Mouse (Mus musculus) stomach, embryonic 14.5 days (tissue): ENCODE measurements around the gene Copb1. TPM values are rescaled to one million over a fixed set of nuclear protein-coding genes. Genes with fewer than 3 reads are reported as not detected.

ENCODE experiments used
- ATAC-seq: fragments of 200-750 bp; cut with Nextera tagmentation; 2 replicates; pipeline ENCODE4 v1.8.0; 2017; ENCODE audit warnings: low read depth, moderate TSS enrichment; ENCODE audit not compliant: insufficient number of reproducible peaks, insufficient read depth, low FRiP score
- H3K27ac ChIP-seq: fragments of 300-500 bp; sonication (generic); 2 replicates; pipeline ENCODE4 v1.5.1; 2014; ENCODE audit warnings: mild to moderate bottlenecking, low read length, moderate library complexity, mixed read lengths
- H3K27me3 ChIP-seq: fragments of 300-500 bp; sonication (generic); 2 replicates; pipeline ENCODE4 v1.6.1; 2014; ENCODE audit warnings: low read length, control low read depth, mixed read lengths; ENCODE audit not compliant: control insufficient read depth, insufficient read depth
- H3K36me3 ChIP-seq: fragments of 300-500 bp; sonication (generic); 2 replicates; pipeline ENCODE4 v1.6.1; 2014; ENCODE audit warnings: mild to moderate bottlenecking, control low read depth, low read length, moderate library complexity, mixed read lengths; ENCODE audit not compliant: control insufficient read depth, insufficient read depth
- H3K4me1 ChIP-seq: fragments of 300-500 bp; sonication (generic); 2 replicates; pipeline ENCODE4 v1.6.1; 2014; ENCODE audit warnings: low read length, control low read depth, mixed read lengths; ENCODE audit not compliant: control insufficient read depth, insufficient read depth
- H3K4me2 ChIP-seq: fragments of 300-500 bp; sonication (generic); replicated peaks from 2 replicates; pipeline ENCODE4 v1.6.1; 2014; ENCODE audit warnings: low read depth, low read length, control low read depth
- H3K4me3 ChIP-seq: fragments of 300-500 bp; sonication (generic); 2 replicates; pipeline ENCODE4 v1.5.1; 2014; ENCODE audit warnings: low read depth, low read length, control low read depth
- H3K9ac ChIP-seq: fragments of 300-500 bp; sonication (generic); replicated peaks from 2 replicates; pipeline ENCODE4 v1.6.1; 2014; ENCODE audit warnings: low read depth, mild to moderate bottlenecking, control low read depth, low read length, moderate library complexity, mixed read lengths
- H3K9me3 ChIP-seq: fragments of 300-500 bp; sonication (generic); 2 replicates; pipeline ENCODE4 v1.6.1; 2016; ENCODE audit warnings: low read depth, low read length, control low read depth; ENCODE audit not compliant: control insufficient read depth
- WGBS: fragments of 180-500 bp; shearing (Covaris S2); extraction: QIAGEN DNeasy Blood & Tissue Kit; methylation state at CpG from one replicate; pipeline ENCODE4 v1.1.7; 2014; 5-methylcytosine and 5-hydroxymethylcytosine counted together
- polyA plus RNA-seq: library from polyadenylated mRNA; unstranded; fragments of >200 nt; fragmentation: Nextera tagmentation; extraction: Ambion mirVana; gene quantifications from 2 replicates; pipeline ENCODE4 v1.2.1, GENCODE M21; 2014

The Copb1 gene
- polyA plus RNA-seq, 1 experiment from 2014 or later = 127 TPM

DNA sequence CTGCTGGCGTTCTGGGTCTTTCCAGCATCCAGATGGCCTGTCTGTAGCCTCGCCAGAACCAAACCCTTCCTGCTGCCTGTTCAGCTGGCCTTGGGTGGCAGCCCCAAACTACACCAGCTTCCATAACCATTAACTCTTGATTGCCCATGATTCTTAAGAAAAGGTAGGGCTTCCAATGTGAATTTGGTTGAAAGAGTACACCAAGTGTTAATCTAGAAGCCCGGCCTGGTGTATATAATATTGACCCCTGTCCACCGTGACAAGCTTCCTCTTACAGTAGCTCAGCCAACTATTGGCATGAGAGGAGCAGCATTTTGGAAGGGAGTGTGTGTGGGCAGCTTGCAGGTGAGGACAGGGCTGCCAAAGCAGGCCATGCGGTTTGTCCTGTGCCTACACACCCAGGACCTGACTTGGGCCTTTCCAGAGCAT is 35.6 kb upstream of the Copb1 start:
- Histone ChIP-seq H3K27ac (no peak overlapping the region), H3K4me2 (no peak overlapping the region), H3K9ac (no peak overlapping the region), H3K4me3 (no peak overlapping the region), H3K9me3 (no peaks in the 10 kb centered on the region), H3K4me1 (0 out of 2 replicates have a peak, but pooled peaks cover 4% of the 10 kb centered on the region), H3K27me3 (no peaks in the 10 kb centered on the region), H3K36me3 (no peaks in the 10 kb centered on the region)
- 56% methylated on average over 5 of the region's 5 CpGs for WGBS
- ATAC-seq = no peak

GRCm38 (mm10) chr7:114284296-114284910 is 29.9 kb upstream of the Copb1 start:
- Histone ChIP-seq H3K4me3 (no peak overlapping the region), H3K9ac (no peak overlapping the region), H3K4me1 (no peaks in the 10 kb centered on the region), H3K9me3 (no peaks in the 10 kb centered on the region), H3K36me3 (no peaks in the 10 kb centered on the region), H3K27ac (no peak overlapping the region), H3K27me3 (no peaks in the 10 kb centered on the region), H3K4me2 (no peak overlapping the region)
- ATAC-seq = no peak
- 95% methylated on average over 14 of the region's 14 CpGs for WGBS

DNA sequence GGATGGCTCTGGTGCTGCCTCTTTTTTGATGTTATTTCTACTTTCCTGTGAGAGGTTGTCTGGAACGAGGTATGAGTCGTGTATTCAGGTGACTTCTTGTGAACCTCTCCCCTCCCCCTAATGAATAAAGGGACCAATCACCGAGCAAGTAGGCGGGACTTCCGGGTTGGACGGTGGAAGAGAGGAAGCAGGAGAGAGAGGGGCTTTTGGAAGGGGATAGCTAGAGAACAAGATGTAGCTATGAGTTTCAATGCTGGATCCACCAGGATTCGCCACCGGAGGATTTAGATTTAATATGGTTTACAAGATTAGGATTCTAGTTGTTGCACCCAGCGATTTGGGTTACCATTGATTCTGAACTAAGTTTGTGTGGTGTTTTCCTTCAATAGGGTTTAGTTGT is 28.5 kb upstream of the Copb1 start:
- Histone ChIP-seq H3K9ac (no peak overlapping the region), H3K4me1 (no peaks in the 10 kb centered on the region), H3K4me2 (no peak overlapping the region), H3K36me3 (no peaks in the 10 kb centered on the region), H3K4me3 (no peak overlapping the region), H3K27ac (no peak overlapping the region), H3K9me3 (no peaks in the 10 kb centered on the region), H3K27me3 (no peaks in the 10 kb centered on the region)
- ATAC-seq = no peak
- 69% methylated on average over 9 of the region's 9 CpGs for WGBS

GRCm38 (mm10) chr7:114281671-114282070 is 27.2 kb upstream of the Copb1 start:
- Histone ChIP-seq H3K36me3 (no peaks in the 10 kb centered on the region), H3K27ac (no peak overlapping the region), H3K4me3 (no peak overlapping the region), H3K4me1 (no peaks in the 10 kb centered on the region), H3K9ac (no peak overlapping the region), H3K27me3 (no peaks in the 10 kb centered on the region), H3K9me3 (no peaks in the 10 kb centered on the region), H3K4me2 (no peak overlapping the region)
- WGBS = 57% methylated on average over 3 of the region's 3 CpGs
- no peak for ATAC-seq

DNA sequence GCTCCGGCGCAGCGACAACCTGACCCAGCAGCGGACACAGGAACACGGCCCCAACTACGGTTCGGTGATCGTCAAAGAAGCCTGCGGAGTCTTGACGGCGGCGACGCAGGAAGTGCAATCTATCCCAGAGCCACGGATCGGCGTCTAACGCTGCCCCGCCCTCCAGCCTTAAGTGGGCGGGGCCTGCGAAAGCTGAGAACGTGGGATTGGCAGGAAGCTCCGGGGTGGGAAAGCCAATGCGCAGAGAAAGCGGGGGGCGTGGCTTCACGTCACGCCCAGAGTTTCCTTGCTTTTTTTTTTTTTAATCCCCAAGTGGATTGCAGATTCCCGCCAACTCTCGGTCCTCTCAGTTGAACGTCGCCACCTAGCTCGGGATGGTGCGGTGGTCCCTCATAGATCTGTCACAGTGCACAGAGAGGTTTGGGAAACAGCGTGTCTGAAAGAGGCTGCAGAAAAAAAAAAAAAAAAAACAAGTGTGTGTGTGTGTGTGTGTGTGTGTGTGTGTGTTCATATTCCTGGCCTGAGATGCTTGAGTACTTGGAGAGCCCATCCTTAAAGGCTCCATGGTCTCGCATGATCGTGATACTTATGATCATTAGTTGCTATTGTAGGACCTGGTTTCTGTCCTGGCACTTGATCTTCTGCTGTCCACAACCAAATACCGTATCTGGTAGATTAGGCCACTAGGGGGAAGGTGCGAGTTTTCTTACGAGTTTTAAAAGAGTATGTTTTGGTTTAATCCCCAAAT is 21.7 kb upstream of the Copb1 start, which contains the start of gene Psma1:
Gene Psma1 (minus strand): TSS at position 114 of the 748 bp plus-strand sequence.
- H3K4me1 ChIP-seq = peaks cover 5% of the 10 kb centered on the region
- peak; percentile 94 for ATAC-seq

DNA sequence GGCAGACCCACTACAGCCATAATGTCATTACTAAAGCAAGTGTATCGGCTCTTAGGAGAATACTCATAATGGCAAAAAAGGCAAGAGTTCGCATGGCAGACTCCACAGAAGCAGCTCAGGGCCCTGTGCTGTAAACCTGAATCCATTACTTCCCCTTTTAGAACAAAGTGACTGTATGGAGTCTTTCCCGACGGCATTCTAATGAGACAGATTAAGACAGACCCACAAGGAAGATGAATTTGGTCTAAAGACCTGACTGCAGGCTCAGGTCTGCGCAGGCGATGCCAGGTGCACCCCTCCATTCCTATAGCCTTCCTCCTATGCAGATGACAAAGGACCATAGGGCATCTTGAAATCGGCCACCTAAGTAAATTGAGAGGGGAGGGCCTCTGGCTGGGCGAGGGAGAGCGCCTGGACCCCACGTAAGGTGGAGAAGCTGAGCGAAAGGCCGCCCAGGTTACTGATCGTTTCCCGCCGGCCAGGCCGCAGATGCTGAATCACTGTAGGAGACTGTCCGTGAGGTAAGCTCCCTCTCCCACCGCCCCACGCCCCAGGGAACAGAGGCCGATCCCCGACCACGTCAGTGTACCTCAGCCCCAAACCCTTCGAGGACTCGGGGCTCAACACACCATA is 21.0 kb upstream of the Copb1 start:
- Histone ChIP-seq H3K4me2 (peak overlapping the region; percentile 92), H3K9me3 (no peaks in the 10 kb centered on the region), H3K27me3 (no peaks in the 10 kb centered on the region), H3K27ac (peak overlapping the region; percentile 18; the same call in 1 of the 2 replicates), H3K36me3 (peaks cover 22% of the 10 kb centered on the region), H3K9ac (peak overlapping the region; percentile 66), H3K4me1 (peaks cover 5% of the 10 kb centered on the region), H3K4me3 (peak overlapping the region; percentile 84)
- 2% methylated on average over 24 of the region's 24 CpGs for WGBS
- ATAC-seq = no peak; the same call in 1 of the 2 replicates

More for the DNA sequence above, 21.7 kb upstream of the Copb1 start, which contains the start of gene Psma1:
- peak within 1 kb of the TSS; percentile 92 for H3K4me2 ChIP-seq
- H3K9ac ChIP-seq = peak within 1 kb of the TSS; percentile 66
- no peaks in the 10 kb centered on the region for H3K27me3 ChIP-seq
- peak within 1 kb of the TSS; percentile 84 for H3K4me3 ChIP-seq
- no peaks in the 10 kb centered on the region for H3K9me3 ChIP-seq
- peak within 1 kb of the TSS; percentile 18; the same call in 1 of the 2 replicates for H3K27ac ChIP-seq
- peaks cover 22% of the 10 kb centered on the region for H3K36me3 ChIP-seq
- under 1% methylated on average over 39 of the region's 39 CpGs for WGBS

- Histone ChIP-seq H3K4me2 (no peak overlapping the region), H3K4me3 (no peak overlapping the region), H3K27ac (no peak overlapping the region), H3K27me3 (no peaks in the 10 kb centered on the region), H3K9me3 (no peaks in the 10 kb centered on the region), H3K36me3 (peaks cover 65% of the 10 kb centered on the region), H3K4me1 (no peaks in the 10 kb centered on the region), H3K9ac (no peak overlapping the region)
- ATAC-seq = no peak
- WGBS = 93% methylated on average over 5 of the region's 5 CpGs
Observed at GRCm38 (mm10) chr7:114268446-114268845, 13.9 kb upstream of the Copb1 start.

DNA sequence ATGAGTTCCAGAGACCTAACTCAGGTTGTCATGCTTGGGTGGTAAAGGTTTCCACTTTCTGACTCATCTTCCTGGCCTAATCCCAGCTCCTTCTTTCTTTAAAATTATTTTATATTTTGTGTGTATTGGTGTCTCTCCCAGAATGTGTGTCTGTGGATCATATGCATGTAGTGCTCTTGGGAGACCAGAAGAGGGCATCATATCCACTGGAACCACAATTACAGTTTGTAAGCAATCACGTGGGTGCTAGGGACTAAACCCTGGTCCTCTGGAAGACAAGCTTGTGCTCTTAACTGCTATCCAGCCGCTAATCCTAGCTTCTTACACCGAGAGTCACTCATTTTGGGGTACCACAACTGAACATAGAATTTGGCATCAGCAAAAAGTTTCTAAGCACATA is 2.8 kb downstream of the Copb1 start:
- Histone ChIP-seq H3K9me3 (no peaks in the 10 kb centered on the region; the same call in 1 of the 2 replicates), H3K36me3 (peaks cover 35% of the 10 kb centered on the region), H3K27me3 (no peaks in the 10 kb centered on the region), H3K9ac (no peak overlapping the region), H3K4me2 (no peak overlapping the region), H3K4me3 (no peak overlapping the region), H3K4me1 (no peaks in the 10 kb centered on the region; the same call in 1 of the 2 replicates), H3K27ac (no peak overlapping the region)
- WGBS = 87% methylated on average over 3 of the region's 3 CpGs
- no peak for ATAC-seq
